Mouse (Mus musculus): ENCODE data around the gene Fn1. TPM values are rescaled to one million over a fixed set of nuclear protein-coding genes. Genes with fewer than 3 reads are reported as not detected.

Fn1 gene
- total RNA-seq, 2 experiments from 2014 or later, result 35.2 to 63.1 TPM

DNA sequence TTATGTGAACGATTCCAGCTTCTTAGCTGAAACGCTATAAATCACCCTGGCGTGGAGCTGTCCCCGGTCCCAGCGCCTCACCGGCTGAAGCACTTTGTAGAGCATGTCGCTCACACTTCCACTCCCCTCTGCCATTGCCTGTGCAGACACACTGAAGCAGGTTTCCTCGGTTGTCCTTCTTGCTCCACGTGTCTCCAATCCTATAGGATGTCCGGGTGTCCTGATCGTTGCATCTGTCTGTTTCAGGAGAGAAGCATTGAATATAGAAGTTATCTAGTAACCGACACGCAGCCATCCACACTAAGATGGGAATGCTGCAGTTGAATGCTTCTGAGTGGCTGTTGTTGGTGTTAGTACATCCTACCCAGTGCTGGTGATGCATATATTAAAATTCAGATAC is 7.5 kb downstream of the Fn1 start:
- no peak for TF ChIP-seq CTCF (IDR thresholded peaks at IDR 0.05)
- Histone ChIP-seq H3K27ac (no peak overlapping the region), H3K4me3 (no peak overlapping the region)
- intact Hi-C loops (cut with DNase I), result no loop called here
- DNase-seq, result no peak

GRCm38 (mm10) chr1:71642794-71643193 is 10.2 kb downstream of the Fn1 start:
- Histone ChIP-seq H3K4me3 (no peak overlapping the region), H3K27ac (no peak overlapping the region)
- no peak for TF ChIP-seq CTCF (IDR thresholded peaks at IDR 0.05)
- intact Hi-C loops (cut with DNase I), result no loop called here
- no peak for DNase-seq

DNA sequence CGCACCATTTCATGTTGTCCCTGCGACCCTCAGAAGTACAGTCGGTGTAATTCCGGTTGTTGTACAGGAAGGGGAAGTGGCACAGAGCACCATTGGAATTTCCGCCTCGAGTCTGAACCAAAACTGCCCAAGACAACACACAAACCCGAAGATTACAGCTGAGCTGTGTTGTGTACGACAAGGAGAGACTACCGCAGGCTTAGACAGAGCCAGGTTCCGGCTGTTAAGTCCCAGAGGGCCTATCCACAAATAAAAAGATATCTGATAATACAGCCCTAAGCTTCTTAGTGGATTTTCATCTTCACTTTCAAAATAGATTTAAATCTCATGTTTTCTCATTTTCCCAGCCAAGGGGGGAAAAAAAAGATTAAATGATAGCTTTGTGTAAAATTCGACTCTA is 11.8 kb downstream of the Fn1 start:
- no peak for TF ChIP-seq CTCF (IDR thresholded peaks at IDR 0.05)
- Histone ChIP-seq H3K27ac (no peak overlapping the region), H3K4me3 (no peak overlapping the region)
- intact Hi-C loops (cut with DNase I), result no loop called here
- DNase-seq, result no peak

- no peak for DNase-seq
- intact Hi-C loops (cut with DNase I), result no loop called here
Measured at GRCm38 (mm10) chr1:71640157-71640556, 12.8 kb downstream of the Fn1 start.

GRCm38 (mm10) chr1:71636665-71637064 is 16.3 kb downstream of the Fn1 start:
- no peak overlapping the region for H3K4me3 ChIP-seq
- TF ChIP-seq CTCF (IDR thresholded peaks at IDR 0.05), result no peak
- intact Hi-C loops (cut with DNase I), result no loop called here
- no peak overlapping the region for H3K27ac ChIP-seq
- no peak for DNase-seq

More at GRCm38 (mm10) chr1:71640157-71640556, 12.8 kb downstream of the Fn1 start:
- no peak for TF ChIP-seq CTCF (IDR thresholded peaks at IDR 0.05)
- Histone ChIP-seq H3K4me3 (no peak overlapping the region), H3K27ac (no peak overlapping the region)

DNA sequence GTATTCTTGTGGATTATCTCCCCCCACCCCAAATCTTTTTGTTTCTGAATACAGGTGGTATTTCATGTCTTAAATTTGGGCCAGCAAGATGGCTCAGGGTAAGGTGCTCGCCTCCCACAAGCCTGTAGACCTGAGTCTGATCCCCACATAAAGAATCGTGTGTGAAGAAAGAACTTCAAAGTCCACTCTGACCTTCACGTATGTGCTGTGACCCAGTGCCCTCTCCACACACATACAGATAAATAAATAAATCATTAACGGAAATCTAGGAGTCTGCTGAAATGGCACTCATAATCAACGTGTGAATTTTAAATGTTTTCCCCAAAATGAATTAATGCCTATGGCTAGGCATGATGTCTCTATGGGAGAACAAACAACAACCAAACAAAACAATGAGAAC is 16.9 kb downstream of the Fn1 start:
- H3K4me3 ChIP-seq, result no peak overlapping the region
- H3K27ac ChIP-seq, result no peak overlapping the region
- intact Hi-C loops (cut with DNase I), result no loop called here
- TF ChIP-seq CTCF (IDR thresholded peaks at IDR 0.05), result no peak
- DNase-seq, result no peak

GRCm38 (mm10) chr1:71635101-71636014 is 17.6 kb downstream of the Fn1 start:
- Histone ChIP-seq H3K27ac (no peak overlapping the region), H3K4me3 (no peak overlapping the region)
- TF ChIP-seq CTCF (IDR thresholded peaks at IDR 0.05), result no peak
- no peak for DNase-seq
- intact Hi-C loops (cut with DNase I), result no loop called here

DNA sequence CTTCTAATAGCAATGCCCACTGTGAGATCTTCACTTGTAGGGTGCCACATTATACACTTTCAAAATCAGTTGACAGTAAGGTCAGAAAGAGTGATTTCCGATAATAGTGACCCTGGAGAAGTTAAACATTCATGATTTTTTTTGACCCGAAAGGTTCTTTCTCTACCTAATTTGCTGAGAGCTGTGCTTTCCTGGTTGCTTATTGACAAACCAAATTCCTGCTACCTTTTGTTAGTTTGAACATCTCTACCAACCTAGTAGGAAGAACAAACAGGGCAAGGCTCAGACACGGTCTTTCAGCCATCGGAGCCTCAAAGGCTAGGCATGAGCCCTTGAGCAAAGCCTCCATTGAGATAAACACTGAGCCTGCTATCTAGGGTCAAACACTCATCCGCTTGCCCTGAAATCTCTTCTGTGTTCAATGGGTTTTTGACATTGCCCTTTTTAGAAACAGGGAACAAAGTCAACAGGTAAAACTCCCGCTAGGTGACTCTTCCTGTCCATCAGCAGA is 18.5 kb downstream of the Fn1 start:
- TF ChIP-seq CTCF (IDR thresholded peaks at IDR 0.05), result no peak
- no peak for DNase-seq
- intact Hi-C loops (cut with DNase I), result no loop called here
- H3K4me3 ChIP-seq, result no peak overlapping the region
- no peak overlapping the region for H3K27ac ChIP-seq

- H3K27ac ChIP-seq, result no peak overlapping the region
- no peak overlapping the region for H3K4me3 ChIP-seq
- intact Hi-C loops (cut with DNase I), result no loop called here
- TF ChIP-seq CTCF (IDR thresholded peaks at IDR 0.05), result no peak
- no peak for DNase-seq
Measured at GRCm38 (mm10) chr1:71632387-71632786, 20.6 kb downstream of the Fn1 start.

- intact Hi-C loops (cut with DNase I), result no loop called here
- TF ChIP-seq CTCF (IDR thresholded peaks at IDR 0.05), result no peak
- H3K27ac ChIP-seq, result no peak overlapping the region
- no peak for DNase-seq
- H3K4me3 ChIP-seq, result no peak overlapping the region
Measured at GRCm38 (mm10) chr1:71631811-71632210, 21.2 kb downstream of the Fn1 start.

GRCm38 (mm10) chr1:71630243-71630642 is 22.8 kb downstream of the Fn1 start:
- H3K27ac ChIP-seq, result no peak overlapping the region
- intact Hi-C loops (cut with DNase I), result no loop called here
- TF ChIP-seq CTCF (IDR thresholded peaks at IDR 0.05), result no peak
- no peak overlapping the region for H3K4me3 ChIP-seq
- DNase-seq, result no peak

- no peak for DNase-seq
- H3K4me3 ChIP-seq, result no peak overlapping the region
- intact Hi-C loops (cut with DNase I), result no loop called here
- TF ChIP-seq CTCF (IDR thresholded peaks at IDR 0.05), result no peak
- H3K27ac ChIP-seq, result no peak overlapping the region
Measured at GRCm38 (mm10) chr1:71623625-71624024, 29.4 kb downstream of the Fn1 start.

- TF ChIP-seq CTCF (IDR thresholded peaks at IDR 0.05), result no peak
- Histone ChIP-seq H3K27ac (no peak overlapping the region), H3K4me3 (no peak overlapping the region)
- intact Hi-C loops (cut with DNase I), result no loop called here
- no peak for DNase-seq
Measured at GRCm38 (mm10) chr1:71621526-71621925, 31.5 kb downstream of the Fn1 start.
